Mouse (Mus musculus) right cerebral cortex, postnatal 36 days (tissue): ENCODE data around the gene Wdr83os.
"Not testable (repeated sequence)": the region's sequence is repeated elsewhere in the genome, so short reads cannot be mapped to it uniquely, and the experiment has no call there.

Experiments
- DNase-seq, 2 experiments: peaks; one replicate each; pipeline ENCODE4 v3.0.0; 2022; ENCODE audit warnings: low spot score in 2 of 2, mixed read lengths in 1 of 2

The Wdr83os gene

DNA sequence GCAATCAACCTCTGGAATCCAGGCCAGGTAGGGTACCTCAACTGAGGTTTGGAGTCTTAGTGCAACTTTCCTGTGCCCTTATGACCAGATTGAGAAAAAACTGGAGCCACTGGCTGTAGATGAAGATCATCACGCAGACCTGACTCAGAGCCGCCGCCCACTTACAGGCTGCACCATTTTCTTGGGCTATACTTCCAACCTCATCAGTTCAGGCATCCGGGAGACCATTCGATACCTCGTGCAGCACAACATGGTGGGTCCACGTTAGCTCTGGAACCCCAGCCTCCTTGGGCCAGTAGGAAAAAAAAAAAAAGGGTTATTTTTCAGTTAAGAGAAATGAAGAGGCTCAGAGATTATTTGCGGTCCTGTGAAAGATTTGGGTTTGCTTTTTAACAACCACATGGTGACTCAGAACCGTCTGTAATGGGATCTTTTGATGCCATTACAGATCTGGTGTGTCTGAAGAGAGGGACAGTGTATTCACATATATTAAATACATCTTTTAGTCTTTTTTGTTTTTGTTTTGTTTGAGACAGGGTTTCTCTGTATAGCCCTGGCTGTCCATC lies 8.1 kb upstream of the Wdr83os start:
- no peak for DNase-seq

DNA sequence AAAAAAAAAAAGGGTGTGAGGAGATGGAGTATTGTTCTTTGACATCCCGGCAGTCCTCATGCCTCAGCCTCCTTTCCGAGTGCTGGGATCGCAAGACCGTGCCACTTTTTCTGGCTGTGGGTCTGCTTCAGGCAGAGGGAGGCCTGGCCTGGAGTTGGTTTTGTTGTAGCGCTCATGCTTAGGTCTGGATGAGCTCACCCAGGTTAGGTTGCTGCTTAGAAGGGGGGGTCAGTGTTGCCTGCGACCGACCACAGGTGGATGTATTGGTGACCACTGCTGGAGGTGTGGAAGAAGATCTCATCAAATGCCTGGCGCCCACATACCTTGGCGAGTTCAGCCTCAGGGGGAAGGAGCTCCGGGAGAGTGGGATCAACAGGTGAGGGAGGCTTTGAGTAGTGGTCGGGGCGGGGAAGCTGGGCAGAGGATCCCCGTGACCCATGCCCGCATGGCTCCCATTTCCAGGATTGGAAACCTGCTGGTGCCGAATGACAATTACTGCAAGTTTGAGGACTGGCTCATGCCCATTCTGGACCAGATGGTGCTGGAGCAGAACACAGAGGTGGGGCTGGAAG lies 7.4 kb upstream of the Wdr83os start:
- DNase-seq, result no peak

GRCm38 (mm10) chr8:85074167-85074566 lies 6.4 kb upstream of the Wdr83os start:
- no peak for DNase-seq

- no peak for DNase-seq
Observed at GRCm38 (mm10) chr8:85074617-85075016, 5.9 kb upstream of the Wdr83os start.

DNA sequence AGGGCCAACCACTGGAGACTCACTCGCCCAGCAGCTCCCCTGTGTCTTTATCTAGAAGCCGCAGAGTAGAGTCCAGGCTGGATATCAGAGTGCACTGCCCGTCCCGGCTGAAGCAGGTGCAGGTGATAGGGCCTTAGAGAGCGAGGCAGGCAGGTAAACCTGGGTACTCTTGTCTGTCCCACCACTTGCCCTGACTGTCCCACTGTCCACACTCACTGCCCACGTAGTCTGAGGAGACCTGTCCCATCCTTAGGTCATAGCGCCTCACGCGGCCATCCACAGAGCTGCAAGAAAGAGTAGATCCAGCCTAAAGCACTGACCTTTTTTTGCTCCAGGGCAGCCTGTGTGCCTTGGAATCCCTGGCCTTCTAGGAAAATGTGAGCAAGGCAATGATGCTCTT lies 4.5 kb upstream of the Wdr83os start:
- no peak for DNase-seq

- peak; percentile 69 to 70 for DNase-seq
Observed at GRCm38 (mm10) chr8:85076993-85077392, 3.5 kb upstream of the Wdr83os start.

- DNase-seq, result no peak
Observed at GRCm38 (mm10) chr8:85080214-85080531, 367 bp upstream of the Wdr83os start.

DNA sequence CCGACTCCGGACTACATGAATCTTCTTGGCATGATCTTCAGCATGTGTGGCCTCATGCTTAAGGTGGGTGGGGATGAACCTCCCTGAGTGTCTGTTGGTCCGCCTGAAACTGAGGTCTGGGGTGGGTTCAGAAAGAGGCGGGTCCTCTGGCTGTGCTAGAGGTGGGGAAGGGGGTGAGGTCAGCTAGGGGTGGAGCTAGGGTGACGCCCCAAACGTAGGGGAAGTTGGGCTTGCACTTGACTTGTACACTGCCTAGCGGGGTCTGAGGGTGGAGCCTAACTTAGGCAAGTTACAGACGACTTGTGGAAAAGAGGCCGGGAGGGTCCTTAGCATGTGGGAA lies 646 bp downstream of the Wdr83os start, which contains the start of gene Wdr83:
Gene Wdr83, minus strand, starts transcription at position 91 of the 340 bp plus-strand sequence.
- DNase-seq, result no peak

GRCm38 (mm10) chr8:85082169-85082568 lies 1.6 kb downstream of the Wdr83os start:
- DNase-seq, result not testable (repeated sequence)

DNA sequence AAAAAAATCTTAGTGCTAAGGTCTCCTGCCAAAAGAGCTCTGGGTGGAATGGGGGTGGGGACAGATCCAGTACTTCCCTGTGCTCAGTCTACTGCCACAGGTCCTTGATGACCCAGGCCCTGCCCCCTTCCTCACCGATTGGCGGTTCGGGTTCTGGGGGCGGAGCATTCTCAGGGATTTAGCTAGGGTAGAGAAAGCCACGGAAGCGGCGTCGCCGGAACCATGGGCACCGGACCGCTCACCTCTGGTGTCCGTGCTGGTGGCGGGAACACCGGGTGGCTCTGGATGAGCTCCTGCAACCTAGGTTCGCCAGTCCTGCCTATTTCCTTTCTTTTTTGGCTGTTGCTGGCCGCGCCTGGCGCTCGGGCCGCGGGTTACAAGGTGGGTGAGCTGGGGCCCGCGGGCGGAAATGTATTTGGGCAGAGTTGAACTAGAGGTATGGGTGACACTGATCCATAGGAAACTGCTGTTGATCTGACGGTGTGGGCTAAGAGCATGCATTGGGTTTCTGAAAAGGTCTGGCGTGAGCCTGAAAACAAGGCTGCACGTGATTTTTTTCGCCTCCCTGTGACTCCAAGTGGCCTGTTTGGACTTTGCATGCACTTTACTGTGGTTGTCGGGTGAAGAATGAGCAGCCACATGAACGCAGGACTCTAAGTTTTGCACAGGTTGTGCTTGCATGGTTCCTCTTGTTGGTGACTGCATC lies 2.7 kb downstream of the Wdr83os start, which contains the start of gene Man2b1:
Gene Man2b1, plus strand, starts transcription at position 163 of the 706 bp plus-strand sequence.
- DNase-seq, result peak; percentile 85 to 88

- no peak for DNase-seq
Observed at GRCm38 (mm10) chr8:85084633-85085032, 4.1 kb downstream of the Wdr83os start.

DNA sequence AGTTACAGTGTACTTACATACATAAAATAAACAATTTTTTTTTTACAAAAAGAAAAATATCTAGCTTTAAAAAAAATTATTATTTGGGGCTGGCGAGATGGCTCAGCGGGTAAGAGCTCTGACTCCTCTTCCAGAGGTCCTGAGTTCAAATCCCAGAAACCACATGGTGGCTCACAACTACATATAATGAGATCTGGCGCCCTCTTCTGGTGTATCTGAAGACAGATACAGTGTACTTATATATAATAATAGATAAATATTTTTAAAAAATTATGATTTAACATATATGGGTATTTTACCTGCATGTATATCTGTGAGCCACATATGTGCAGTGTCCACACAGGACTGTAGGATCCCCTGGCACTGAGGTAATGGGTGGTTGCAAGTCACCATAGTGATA lies 5.7 kb downstream of the Wdr83os start:
- no peak for DNase-seq

GRCm38 (mm10) chr8:85088771-85089170 lies 8.2 kb downstream of the Wdr83os start:
- no peak for DNase-seq

DNA sequence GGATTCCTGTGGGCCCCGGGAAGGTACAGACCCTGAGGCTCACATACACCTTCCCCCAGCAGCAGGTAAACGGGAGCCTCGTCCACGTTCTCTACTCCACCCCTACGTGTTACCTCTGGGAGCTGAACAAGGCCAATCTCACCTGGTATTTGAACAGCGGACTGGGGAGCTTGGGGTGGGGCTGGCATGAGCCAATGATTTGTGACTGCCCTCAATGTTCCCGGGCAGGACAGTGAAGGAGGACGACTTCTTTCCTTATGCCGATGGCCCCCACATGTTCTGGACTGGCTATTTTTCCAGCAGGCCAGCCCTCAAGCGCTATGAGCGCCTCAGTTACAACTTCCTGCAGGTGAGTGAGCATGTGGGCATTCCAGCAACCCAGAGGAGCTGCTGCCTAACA lies 10.3 kb downstream of the Wdr83os start:
- DNase-seq, result no peak

GRCm38 (mm10) chr8:85091526-85092090 lies 11.1 kb downstream of the Wdr83os start:
- no peak for DNase-seq

- DNase-seq, result no peak
Observed at GRCm38 (mm10) chr8:85095051-85095450, 14.5 kb downstream of the Wdr83os start.

DNA sequence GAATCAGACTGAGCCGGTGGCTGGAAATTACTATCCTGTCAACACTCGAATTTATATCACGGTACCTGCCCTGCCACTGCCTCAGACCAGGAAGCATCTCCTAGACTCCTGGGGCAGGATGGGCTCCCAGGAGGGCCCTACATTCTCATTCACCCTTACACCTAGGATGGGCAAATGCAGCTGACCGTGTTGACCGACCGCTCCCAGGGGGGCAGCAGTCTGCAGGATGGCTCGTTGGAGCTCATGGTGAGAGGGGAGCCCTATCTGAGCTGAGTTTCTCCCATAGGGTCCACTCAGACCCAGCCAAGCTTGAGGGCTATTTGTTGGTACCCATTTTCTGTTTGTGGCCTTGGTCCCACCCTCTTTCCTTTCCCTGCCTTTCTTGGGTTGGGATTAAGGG lies 15.0 kb downstream of the Wdr83os start:
- no peak for DNase-seq

- no peak for DNase-seq
Observed at GRCm38 (mm10) chr8:85096196-85096595, 15.7 kb downstream of the Wdr83os start.

DNA sequence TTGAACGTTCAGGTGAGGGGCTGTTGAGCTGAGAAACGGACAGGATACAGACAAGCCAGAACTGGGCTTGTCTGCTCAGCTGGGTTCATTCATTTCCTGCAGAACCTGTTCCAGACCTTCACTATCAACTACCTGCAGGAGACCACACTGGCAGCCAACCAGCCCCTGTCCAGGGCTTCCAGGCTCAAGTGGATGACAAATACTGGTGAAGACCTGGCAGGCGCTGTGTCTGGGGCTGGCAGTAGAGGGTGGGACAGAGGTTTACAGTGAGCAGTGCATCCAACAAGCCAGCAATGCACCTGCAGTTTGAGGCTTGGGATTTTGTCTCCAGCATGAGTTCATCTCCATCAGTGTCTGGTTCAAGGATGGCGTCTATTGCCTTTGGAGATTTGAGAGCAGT lies 16.3 kb downstream of the Wdr83os start:
- DNase-seq, result no peak

DNA sequence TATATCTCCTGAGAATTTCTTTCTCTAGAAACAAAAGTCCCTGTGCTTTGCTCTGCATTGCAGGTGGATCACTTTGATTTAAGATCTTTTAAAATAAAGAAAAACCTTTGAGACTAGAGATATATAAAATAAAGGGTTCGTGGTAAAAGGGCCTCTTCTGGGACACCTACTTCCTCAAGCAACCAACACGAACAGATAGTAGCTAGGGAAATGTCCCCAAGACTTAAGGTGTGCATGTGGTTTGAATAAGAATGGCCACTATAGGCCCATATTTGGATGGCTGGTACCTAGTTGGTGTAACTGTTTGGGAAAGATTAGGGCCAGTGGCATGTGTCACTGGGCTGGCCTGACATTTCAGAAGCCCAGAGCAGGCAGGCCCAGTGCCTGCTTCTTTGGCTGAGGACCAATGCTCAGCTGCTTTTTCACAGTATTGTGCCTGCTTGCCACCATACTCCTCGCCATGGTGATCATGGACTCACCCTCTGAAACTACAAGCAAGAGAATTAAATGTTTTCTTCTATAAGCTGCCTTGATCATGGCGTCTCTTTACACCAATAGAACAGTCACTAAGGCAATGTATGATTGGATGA lies 19.6 kb downstream of the Wdr83os start:
- DNase-seq, result no peak

GRCm38 (mm10) chr8:85113241-85113640 lies 32.7 kb downstream of the Wdr83os start:
- no peak for DNase-seq

- no peak for DNase-seq
Observed at GRCm38 (mm10) chr8:85115501-85115900, 35.0 kb downstream of the Wdr83os start.

DNA sequence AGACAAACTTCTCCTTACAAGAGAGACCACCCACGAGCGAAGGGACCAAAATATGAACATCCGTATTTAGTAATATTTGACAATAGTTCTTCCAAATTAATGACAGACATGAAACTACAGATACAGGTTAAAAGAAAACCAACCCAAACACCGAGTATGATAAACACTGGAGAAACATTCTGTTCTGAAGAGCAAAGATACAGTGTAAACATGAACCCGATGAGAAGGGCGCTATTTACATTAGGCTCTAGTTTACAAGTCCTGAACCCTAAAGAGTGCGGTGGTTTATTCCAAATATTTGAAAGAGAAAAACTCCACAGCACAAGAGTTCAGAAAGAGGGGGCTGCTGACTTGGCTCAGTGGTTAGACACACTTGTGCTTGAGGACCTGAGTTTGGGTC lies 36.4 kb downstream of the Wdr83os start:
- no peak for DNase-seq
